Mouse (Mus musculus) neural tube, embryonic 15.5 days (tissue): Measurements from ENCODE around the gene Hmga1b. TPM values are rescaled to one million over a fixed set of nuclear protein-coding genes. Genes with fewer than 3 reads are reported as not detected.

Source experiments
- ATAC-seq: fragments of 200-750 bp; cut with Nextera tagmentation; 2 replicates; pipeline ENCODE4 v1.8.0; 2017; ENCODE audit warnings: mild to moderate bottlenecking, moderate TSS enrichment, moderate library complexity; ENCODE audit not compliant: low FRiP score
- H3K27ac ChIP-seq: fragments of 300-500 bp; sonication (generic); replicated peaks from 2 replicates; pipeline ENCODE4 v1.5.1; 2015; ENCODE audit warnings: mild to moderate bottlenecking, inconsistent platforms
- H3K27me3 ChIP-seq: fragments of 300-500 bp; sonication (generic); replicated peaks from 2 replicates; pipeline ENCODE4 v1.6.1; 2015; ENCODE audit warnings: inconsistent platforms
- H3K36me3 ChIP-seq: fragments of 300-500 bp; sonication (generic); 2 replicates; pipeline ENCODE4 v1.6.1; 2015; ENCODE audit warnings: inconsistent platforms
- H3K4me1 ChIP-seq: fragments of 300-500 bp; sonication (generic); 2 replicates; pipeline ENCODE4 v1.6.1; 2015; ENCODE audit warnings: inconsistent platforms
- H3K4me2 ChIP-seq: fragments of 300-500 bp; sonication (generic); 2 replicates; pipeline ENCODE4 v1.6.1; 2015; ENCODE audit warnings: inconsistent platforms, mild to moderate bottlenecking, moderate library complexity
- H3K4me3 ChIP-seq: fragments of 300-500 bp; sonication (generic); replicated peaks from 2 replicates; pipeline ENCODE4 v1.5.1; 2015; ENCODE audit warnings: mild to moderate bottlenecking, inconsistent platforms
- H3K9ac ChIP-seq: fragments of 300-500 bp; sonication (generic); replicated peaks from 2 replicates; pipeline ENCODE4 v1.6.1; 2015; ENCODE audit warnings: mild to moderate bottlenecking, inconsistent platforms
- H3K9me3 ChIP-seq: fragments of 300-500 bp; sonication (generic); replicated peaks from 2 replicates; pipeline ENCODE4 v1.6.1; 2016; ENCODE audit warnings: inconsistent platforms
- WGBS: fragments of 180-500 bp; shearing (Covaris S2); methylation state at CpG from one replicate; pipeline ENCODE4 v1.1.7; 2015; ENCODE audit warnings: mixed read lengths; 5-methylcytosine and 5-hydroxymethylcytosine counted together
- polyA plus RNA-seq: library from polyadenylated mRNA; unstranded; fragments of >200 nt; fragmentation: Nextera tagmentation; extraction: Ambion mirVana; gene quantifications from 2 replicates; pipeline ENCODE4 v1.2.1, GENCODE M21; 2015

Gene Hmga1b
- polyA plus RNA-seq, 1 experiment from 2014 or later = 2.2 TPM

DNA sequence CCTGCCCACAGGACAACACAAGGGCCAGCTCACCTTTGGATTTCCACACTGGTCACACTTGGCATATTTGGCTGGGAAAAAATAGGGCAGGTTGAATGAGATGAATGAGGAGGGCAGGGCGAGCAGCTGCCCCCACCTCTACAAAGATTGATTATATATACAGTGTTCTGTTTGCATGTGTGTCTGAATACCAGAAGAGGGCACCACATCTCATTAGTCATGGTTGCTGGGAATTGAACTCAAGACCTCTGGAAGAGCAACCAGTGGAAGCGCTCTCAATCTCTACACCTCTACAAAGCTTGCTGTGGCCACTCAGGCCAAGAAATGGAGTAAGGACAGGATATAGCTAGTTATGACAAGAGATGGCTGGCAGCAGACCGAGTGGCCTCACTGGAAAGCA, 27.2 kb downstream of the Hmga1b start:
- Histone ChIP-seq H3K4me3 (no peak overlapping the region), H3K36me3 (peaks cover 77% of the 10 kb centered on the region), H3K4me1 (peaks cover 21% of the 10 kb centered on the region), H3K9ac (no peak overlapping the region), H3K27ac (no peak overlapping the region), H3K4me2 (no peak overlapping the region), H3K27me3 (no peaks in the 10 kb centered on the region), H3K9me3 (no peaks in the 10 kb centered on the region)
- no peak for ATAC-seq
- 87% methylated on average over 3 of the region's 3 CpGs for WGBS

- Histone ChIP-seq H3K27me3 (no peaks in the 10 kb centered on the region), H3K9me3 (no peaks in the 10 kb centered on the region), H3K4me2 (no peak overlapping the region), H3K4me1 (peaks cover 22% of the 10 kb centered on the region), H3K9ac (no peak overlapping the region), H3K27ac (no peak overlapping the region), H3K36me3 (peaks cover 62% of the 10 kb centered on the region), H3K4me3 (no peak overlapping the region)
- no peak for ATAC-seq
- WGBS = 97% methylated on average over 9 of the region's 9 CpGs
These were observed 30.1 kb downstream of the Hmga1b start for GRCm38 (mm10) chr11:120792652-120793051.

DNA sequence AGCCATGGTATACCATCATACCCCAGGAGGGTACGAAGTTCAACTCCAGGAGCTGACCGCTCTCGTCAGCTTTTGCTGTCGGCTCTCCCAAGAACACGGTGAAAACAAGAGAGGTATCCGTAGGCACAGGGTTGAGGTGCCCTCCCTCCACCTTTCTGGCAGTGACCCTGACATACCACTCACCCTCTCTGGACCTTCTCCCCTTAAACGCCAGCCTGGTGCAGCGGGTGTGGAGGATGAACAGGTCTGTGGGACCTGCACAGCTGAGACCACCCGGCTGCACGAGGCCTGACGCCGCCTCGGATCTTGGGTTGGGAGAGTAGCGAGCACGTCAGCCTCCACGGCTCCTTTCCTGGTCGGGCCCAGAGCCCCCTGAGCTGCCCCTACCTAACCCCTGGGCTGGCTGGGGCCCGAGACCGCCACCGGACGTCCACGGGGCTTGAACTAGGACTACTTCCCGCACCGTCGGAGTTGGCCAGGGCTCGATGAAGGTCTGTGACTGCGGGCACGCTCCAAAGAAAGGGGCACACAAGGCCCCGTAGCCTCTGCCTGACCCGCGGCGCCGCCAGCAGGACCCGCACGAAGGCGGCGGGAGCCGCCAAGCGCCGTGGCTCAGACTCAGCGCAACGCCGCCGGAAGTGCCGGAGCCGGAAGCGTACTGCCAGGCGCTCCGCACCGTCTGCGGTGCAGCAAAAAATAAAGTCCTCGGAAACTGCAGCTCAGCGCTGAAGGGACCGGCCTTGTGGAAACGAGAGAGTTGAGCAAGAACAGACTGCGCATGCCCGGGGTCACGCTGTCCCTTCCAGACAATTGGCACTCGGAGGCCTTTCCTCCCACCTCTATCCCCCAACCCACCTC, 33.4 kb downstream of the Hmga1b start, which contains the start of gene Dus1l:
Gene Dus1l (minus strand): TSS at position 648 of the 858 bp plus-strand sequence.
- Histone ChIP-seq H3K4me2 (peak within 1 kb of the TSS; percentile 99), H3K27ac (peak within 1 kb of the TSS; percentile 84), H3K4me3 (peak within 1 kb of the TSS; percentile 98), H3K9me3 (no peaks in the 10 kb centered on the region), H3K36me3 (peaks cover 32% of the 10 kb centered on the region), H3K27me3 (no peaks in the 10 kb centered on the region), H3K9ac (peak within 1 kb of the TSS; percentile 95), H3K4me1 (peaks cover 24% of the 10 kb centered on the region)
- peak; percentile 87 for ATAC-seq
- WGBS = 2% methylated on average over 59 of the region's 59 CpGs

DNA sequence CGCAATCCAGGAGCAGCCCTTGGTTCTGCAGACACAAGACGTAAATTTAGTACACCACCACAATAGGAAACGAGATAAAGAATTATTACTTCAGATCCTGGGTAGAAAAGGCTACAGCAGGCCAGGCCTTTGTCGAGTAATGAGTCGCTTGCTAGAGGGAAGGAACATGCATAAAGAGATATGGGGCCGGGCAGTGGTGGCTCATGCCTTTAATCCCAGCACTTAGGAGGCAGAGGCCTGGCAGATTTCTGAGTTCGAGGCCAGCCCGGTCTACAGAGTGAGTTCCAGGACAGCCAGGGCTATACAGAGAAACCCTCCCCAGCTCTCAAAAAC, 34.0 kb downstream of the Hmga1b start:
- Histone ChIP-seq H3K36me3 (peaks cover 26% of the 10 kb centered on the region), H3K4me3 (peak overlapping the region; percentile 98; the same call in 1 of the 2 replicates), H3K9me3 (no peaks in the 10 kb centered on the region), H3K9ac (peak overlapping the region; percentile 24), H3K27ac (peak overlapping the region; percentile 84), H3K27me3 (no peaks in the 10 kb centered on the region), H3K4me1 (peaks cover 24% of the 10 kb centered on the region), H3K4me2 (peak overlapping the region; percentile 99)
- no peak for ATAC-seq
- 23% methylated on average over 8 of the region's 8 CpGs for WGBS

GRCm38 (mm10) chr11:120798244-120798643, 35.6 kb downstream of the Hmga1b start:
- no peak overlapping the region for H3K4me3 ChIP-seq
- H3K4me2 ChIP-seq = no peak overlapping the region
- H3K9ac ChIP-seq = no peak overlapping the region
- H3K4me1 ChIP-seq = peaks cover 24% of the 10 kb centered on the region
- H3K9me3 ChIP-seq = no peaks in the 10 kb centered on the region
- ATAC-seq = no peak
- H3K36me3 ChIP-seq = peaks cover 9% of the 10 kb centered on the region
- no peak overlapping the region for H3K27ac ChIP-seq
- H3K27me3 ChIP-seq = no peaks in the 10 kb centered on the region
- 91% methylated on average over 3 of the region's 3 CpGs for WGBS

GRCm38 (mm10) chr11:120799316-120799890, 36.8 kb downstream of the Hmga1b start:
- 80% methylated on average over 6 of the region's 6 CpGs for WGBS
- Histone ChIP-seq H3K27ac (0 out of 2 replicates have a peak overlapping the region, but pooled peaks have one; percentile 41), H3K9ac (no peak overlapping the region), H3K4me2 (peak overlapping the region; percentile 33; the same call in 1 of the 2 replicates), H3K9me3 (no peaks in the 10 kb centered on the region), H3K4me1 (peaks cover 21% of the 10 kb centered on the region), H3K4me3 (no peak overlapping the region), H3K27me3 (no peaks in the 10 kb centered on the region), H3K36me3 (no peaks in the 10 kb centered on the region)
- ATAC-seq = no peak

- H3K4me3 ChIP-seq = 0 out of 2 replicates have a peak overlapping the region, but pooled peaks have one; percentile 3
- no peak overlapping the region for H3K9ac ChIP-seq
- no peaks in the 10 kb centered on the region for H3K9me3 ChIP-seq
- WGBS = 14% methylated on average over 10 of the region's 10 CpGs
- ATAC-seq = peak; percentile 52; the same call in 1 of the 2 replicates
- H3K36me3 ChIP-seq = peaks cover 7% of the 10 kb centered on the region
- H3K27me3 ChIP-seq = no peaks in the 10 kb centered on the region
- H3K4me2 ChIP-seq = peak overlapping the region; percentile 33
- H3K27ac ChIP-seq = 0 out of 2 replicates have a peak overlapping the region, but pooled peaks have one; percentile 41
- peaks cover 12% of the 10 kb centered on the region for H3K4me1 ChIP-seq
These were observed 37.7 kb downstream of the Hmga1b start for GRCm38 (mm10) chr11:120800061-120800904.

DNA sequence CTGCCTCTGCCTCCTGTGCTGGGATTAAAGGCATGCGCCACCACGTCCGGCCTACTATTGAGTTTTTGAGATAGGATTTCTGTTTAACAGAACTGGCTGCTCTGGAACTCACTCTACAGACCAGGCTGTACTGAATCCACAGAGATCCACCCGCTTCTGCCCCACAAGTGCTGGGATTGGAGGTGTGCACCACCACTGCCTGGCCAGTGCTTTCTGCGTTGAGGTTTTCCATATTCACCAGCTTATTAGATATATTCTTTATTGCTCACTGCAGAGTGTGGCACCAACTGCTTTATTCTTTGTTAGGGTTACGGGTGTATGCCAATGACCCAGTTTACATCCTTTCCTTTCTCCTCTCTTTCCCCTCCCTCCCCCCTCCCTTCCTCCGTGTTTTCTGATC, 41.7 kb downstream of the Hmga1b start:
- H3K27ac ChIP-seq = no peak overlapping the region
- no peak overlapping the region for H3K4me3 ChIP-seq
- no peak overlapping the region for H3K9ac ChIP-seq
- H3K27me3 ChIP-seq = no peaks in the 10 kb centered on the region
- 0 out of 2 replicates have a peak, but pooled peaks cover 2% of the 10 kb centered on the region for H3K4me1 ChIP-seq
- no peak for ATAC-seq
- H3K9me3 ChIP-seq = no peaks in the 10 kb centered on the region
- 80% methylated on average over 7 of the region's 7 CpGs for WGBS
- H3K36me3 ChIP-seq = peaks cover 47% of the 10 kb centered on the region
- H3K4me2 ChIP-seq = no peak overlapping the region

DNA sequence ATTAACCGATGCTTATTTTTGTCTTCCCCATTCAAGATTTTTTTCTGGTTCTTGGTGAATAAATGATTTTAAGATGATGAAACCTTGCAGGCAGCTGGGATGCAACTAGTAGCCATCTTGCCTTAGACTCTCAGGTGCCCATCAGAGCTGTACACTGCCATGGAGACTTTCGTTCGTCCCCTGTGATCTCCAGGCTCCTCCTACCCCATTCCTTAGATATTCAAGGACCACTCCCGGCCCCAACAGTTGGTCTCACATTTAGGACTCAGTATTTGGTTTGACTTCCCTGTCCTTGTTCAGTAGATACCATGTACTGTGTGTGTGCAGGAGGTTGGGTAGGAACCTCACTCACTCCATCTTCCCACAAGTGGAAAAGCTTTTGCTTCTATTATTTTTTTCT, 42.2 kb downstream of the Hmga1b start:
- H3K36me3 ChIP-seq = peaks cover 52% of the 10 kb centered on the region
- 85% methylated on average over 4 of the region's 4 CpGs for WGBS
- H3K27me3 ChIP-seq = no peaks in the 10 kb centered on the region
- ATAC-seq = no peak
- H3K9me3 ChIP-seq = no peaks in the 10 kb centered on the region
- no peak overlapping the region for H3K27ac ChIP-seq
- H3K4me3 ChIP-seq = no peak overlapping the region
- no peak overlapping the region for H3K4me2 ChIP-seq
- H3K9ac ChIP-seq = no peak overlapping the region
- 0 out of 2 replicates have a peak, but pooled peaks cover 2% of the 10 kb centered on the region for H3K4me1 ChIP-seq

- H3K36me3 ChIP-seq = peaks cover 61% of the 10 kb centered on the region
These were observed 43.0 kb downstream of the Hmga1b start for GRCm38 (mm10) chr11:120805375-120806298.

More at GRCm38 (mm10) chr11:120805375-120806298, 43.0 kb downstream of the Hmga1b start:
- Histone ChIP-seq H3K4me2 (no peak overlapping the region), H3K9me3 (no peaks in the 10 kb centered on the region), H3K4me3 (no peak overlapping the region), H3K27ac (no peak overlapping the region), H3K27me3 (no peaks in the 10 kb centered on the region), H3K4me1 (no peaks in the 10 kb centered on the region), H3K9ac (no peak overlapping the region)
- 65% methylated on average over 7 of the region's 7 CpGs for WGBS
- ATAC-seq = no peak
